Mouse (Mus musculus) midbrain, embryonic 16.5 days (tissue): ENCODE results near the gene Gm6993. TPM values are rescaled to one million over a fixed set of nuclear protein-coding genes. Genes with fewer than 3 reads are reported as not detected.

Source experiments
- ATAC-seq: fragments of 200-750 bp; cut with Nextera tagmentation; 2 replicates; pipeline ENCODE4 v1.8.0; 2017; ENCODE audit warnings: moderate TSS enrichment
- H3K27ac ChIP-seq: fragments of 300-500 bp; sonication (generic); 2 replicates; pipeline ENCODE4 v1.5.1; 2014; ENCODE audit warnings: mild to moderate bottlenecking, low read length, mixed read lengths
- H3K27me3 ChIP-seq: fragments of 300-500 bp; sonication (generic); 2 replicates; pipeline ENCODE4 v1.6.1; 2014; ENCODE audit warnings: low read depth, low read length, mixed read lengths; ENCODE audit not compliant: control insufficient read depth, insufficient read depth
- H3K36me3 ChIP-seq: fragments of 300-500 bp; sonication (generic); 2 replicates; pipeline ENCODE4 v1.6.1; 2014; ENCODE audit warnings: mild to moderate bottlenecking, low read length, moderate library complexity, mixed read lengths; ENCODE audit not compliant: control insufficient read depth, insufficient read depth
- H3K4me1 ChIP-seq: fragments of 300-500 bp; sonication (generic); 2 replicates; pipeline ENCODE4 v1.6.1; 2014; ENCODE audit warnings: mild to moderate bottlenecking, low read length, mixed read lengths; ENCODE audit not compliant: control insufficient read depth, insufficient read depth
- H3K4me2 ChIP-seq: fragments of 300-500 bp; sonication (generic); 2 replicates; pipeline ENCODE4 v1.6.1; 2014; ENCODE audit warnings: mild to moderate bottlenecking, low read length, mixed read lengths
- H3K4me3 ChIP-seq: fragments of 300-500 bp; sonication (generic); 2 replicates; pipeline ENCODE4 v1.5.1; 2014; ENCODE audit warnings: low read depth, mild to moderate bottlenecking, low read length, moderate library complexity, mixed read lengths
- H3K9ac ChIP-seq: fragments of 300-500 bp; sonication (generic); 2 replicates; pipeline ENCODE4 v1.6.1; 2014; ENCODE audit warnings: low read depth, low read length, mixed read lengths
- H3K9me3 ChIP-seq: fragments of 300-500 bp; sonication (generic); replicated peaks from 2 replicates; pipeline ENCODE4 v1.6.1; 2014; ENCODE audit warnings: mild to moderate bottlenecking, low read length, mixed read lengths; ENCODE audit not compliant: control insufficient read depth, poor library complexity, severe bottlenecking
- WGBS: fragments of 180-500 bp; shearing (Covaris S2); extraction: QIAGEN DNeasy Blood & Tissue Kit; methylation state at CpG from one replicate; pipeline ENCODE4 v1.1.7; 2014; 5-methylcytosine and 5-hydroxymethylcytosine counted together
- polyA plus RNA-seq: library from polyadenylated mRNA; unstranded; fragments of >200 nt; fragmentation: Nextera tagmentation; extraction: Ambion mirVana; gene quantifications from 2 replicates; pipeline ENCODE4 v1.2.1, GENCODE M21; 2015

Gene Gm6993
- polyA plus RNA-seq, 1 experiment from 2014 or later, result not detected

GRCm38 (mm10) chr12:31235018-31235417 is 5.6 kb upstream of the Gm6993 start:
- H3K27me3 ChIP-seq, result no peaks in the 10 kb centered on the region
- H3K9ac ChIP-seq, result no peak overlapping the region
- H3K27ac ChIP-seq, result no peak overlapping the region
- no peaks in the 10 kb centered on the region for H3K9me3 ChIP-seq
- H3K4me2 ChIP-seq, result no peak overlapping the region
- ATAC-seq, result no peak
- no peak overlapping the region for H3K4me3 ChIP-seq
- peaks cover 4% of the 10 kb centered on the region; the same call in 1 of the 2 replicates for H3K4me1 ChIP-seq
- no peaks in the 10 kb centered on the region for H3K36me3 ChIP-seq
- WGBS, result 94% methylated on average over 6 of the region's 6 CpGs

GRCm38 (mm10) chr12:31236861-31237595 is 3.5 kb upstream of the Gm6993 start:
- no peaks in the 10 kb centered on the region for H3K36me3 ChIP-seq
- no peaks in the 10 kb centered on the region for H3K9me3 ChIP-seq
- H3K27me3 ChIP-seq, result no peaks in the 10 kb centered on the region
- no peak overlapping the region for H3K4me3 ChIP-seq
- ATAC-seq, result peak; percentile 39; the same call in 1 of the 2 replicates
- no peak overlapping the region for H3K4me2 ChIP-seq
- 54% methylated on average over 12 of the region's 12 CpGs for WGBS
- no peak overlapping the region for H3K27ac ChIP-seq
- H3K4me1 ChIP-seq, result peaks cover 4% of the 10 kb centered on the region; the same call in 1 of the 2 replicates
- no peak overlapping the region for H3K9ac ChIP-seq

- Histone ChIP-seq H3K27me3 (no peaks in the 10 kb centered on the region), H3K27ac (no peak overlapping the region), H3K4me2 (no peak overlapping the region), H3K9me3 (no peaks in the 10 kb centered on the region), H3K4me1 (peaks cover 4% of the 10 kb centered on the region; the same call in 1 of the 2 replicates), H3K4me3 (no peak overlapping the region), H3K9ac (no peak overlapping the region), H3K36me3 (no peaks in the 10 kb centered on the region)
- WGBS, result 84% methylated on average over 3 of the region's 3 CpGs
- ATAC-seq, result no peak
These were observed 1.5 kb upstream of the Gm6993 start for GRCm38 (mm10) chr12:31239031-31239583.

GRCm38 (mm10) chr12:31239798-31240197 is 772 bp upstream of the Gm6993 start:
- Histone ChIP-seq H3K27me3 (no peaks in the 10 kb centered on the region), H3K27ac (no peak overlapping the region), H3K4me1 (peaks cover 4% of the 10 kb centered on the region; the same call in 1 of the 2 replicates), H3K4me3 (no peak overlapping the region), H3K36me3 (no peaks in the 10 kb centered on the region), H3K9ac (no peak overlapping the region), H3K9me3 (no peaks in the 10 kb centered on the region), H3K4me2 (no peak overlapping the region)
- no peak for ATAC-seq
- 84% methylated on average over 4 of the region's 4 CpGs for WGBS

- Histone ChIP-seq H3K4me3 (no peak overlapping the region), H3K4me1 (peaks cover 3% of the 10 kb centered on the region; the same call in 1 of the 2 replicates), H3K36me3 (no peaks in the 10 kb centered on the region), H3K27me3 (no peaks in the 10 kb centered on the region), H3K27ac (no peak overlapping the region), H3K9ac (no peak overlapping the region), H3K4me2 (no peak overlapping the region), H3K9me3 (no peaks in the 10 kb centered on the region)
- ATAC-seq, result no peak
- WGBS, result 75% methylated on average over 6 of the region's 6 CpGs
These were observed 1.2 kb downstream of the Gm6993 start for GRCm38 (mm10) chr12:31241595-31242342.

- Histone ChIP-seq H3K27me3 (no peaks in the 10 kb centered on the region), H3K4me3 (no peak overlapping the region), H3K9ac (no peak overlapping the region), H3K4me2 (no peak overlapping the region), H3K36me3 (no peaks in the 10 kb centered on the region), H3K9me3 (no peaks in the 10 kb centered on the region), H3K4me1 (no peaks in the 10 kb centered on the region), H3K27ac (no peak overlapping the region)
- ATAC-seq, result no peak
- WGBS, result 75% methylated on average over 2 of the region's 2 CpGs
These were observed 3.4 kb downstream of the Gm6993 start for GRCm38 (mm10) chr12:31244001-31244400.

GRCm38 (mm10) chr12:31244691-31245090 is 4.1 kb downstream of the Gm6993 start:
- no peaks in the 10 kb centered on the region for H3K27me3 ChIP-seq
- no peaks in the 10 kb centered on the region for H3K36me3 ChIP-seq
- WGBS, result 96% methylated on average over 3 of the region's 3 CpGs
- no peak overlapping the region for H3K4me2 ChIP-seq
- ATAC-seq, result no peak
- no peaks in the 10 kb centered on the region for H3K4me1 ChIP-seq
- H3K4me3 ChIP-seq, result no peak overlapping the region
- no peak overlapping the region for H3K27ac ChIP-seq
- no peaks in the 10 kb centered on the region for H3K9me3 ChIP-seq
- no peak overlapping the region for H3K9ac ChIP-seq

GRCm38 (mm10) chr12:31246153-31246552 is 5.6 kb downstream of the Gm6993 start:
- no peak overlapping the region for H3K9ac ChIP-seq
- no peaks in the 10 kb centered on the region for H3K4me1 ChIP-seq
- H3K9me3 ChIP-seq, result no peaks in the 10 kb centered on the region
- no peak overlapping the region for H3K27ac ChIP-seq
- H3K36me3 ChIP-seq, result no peaks in the 10 kb centered on the region
- 53% methylated on average over 3 of the region's 3 CpGs for WGBS
- no peaks in the 10 kb centered on the region for H3K27me3 ChIP-seq
- ATAC-seq, result no peak
- no peak overlapping the region for H3K4me2 ChIP-seq
- no peak overlapping the region for H3K4me3 ChIP-seq

GRCm38 (mm10) chr12:31246615-31247014 is 6.0 kb downstream of the Gm6993 start:
- Histone ChIP-seq H3K9me3 (no peaks in the 10 kb centered on the region), H3K9ac (no peak overlapping the region), H3K27me3 (no peaks in the 10 kb centered on the region), H3K4me2 (no peak overlapping the region), H3K36me3 (no peaks in the 10 kb centered on the region), H3K4me1 (no peaks in the 10 kb centered on the region), H3K27ac (no peak overlapping the region), H3K4me3 (no peak overlapping the region)
- 33% methylated on average over 3 of the region's 3 CpGs for WGBS
- no peak for ATAC-seq
